Mouse (Mus musculus) cerebellum, adult 2 months (tissue): ENCODE results near the gene Ptk6.

ENCODE experiments used
- CTCF ChIP-seq: fragments of 200-500 bp; IDR thresholded peaks from 2 replicates; pipeline ENCODE4 v1.5.1; 2011; ENCODE audit warnings: low read depth, mild to moderate bottlenecking, control low read depth, low read length, moderate library complexity, borderline replicate concordance; ENCODE audit not compliant: insufficient read depth
- POLR2A ChIP-seq: fragments of 200-500 bp; IDR thresholded peaks from 2 replicates; pipeline ENCODE4 v1.6.1; 2011; ENCODE audit warnings: low read length, control low read depth, borderline replicate concordance; ENCODE audit not compliant: insufficient read depth

GRCm38 (mm10) chr2:181202422-181202821 is at the start of gene Ptk6:
- TF ChIP-seq POLR2A (no peak), CTCF (no peak)
